Mouse (Mus musculus) stomach, postnatal 0 days (tissue): ENCODE results near the gene Spryd4.

Experiments used
- CTCF ChIP-seq: IDR thresholded peaks from 2 replicates; pipeline ENCODE4 v1.5.1; 2016; ENCODE audit warnings: antibody characterized with exemption, low read depth, mild to moderate bottlenecking, moderate library complexity
- EP300 ChIP-seq: optimal IDR thresholded peaks from 2 replicates; pipeline ENCODE3; 2016; ENCODE audit warnings: antibody characterized with exemption

GRCm38 (mm10) chr10:128256328-128256727, 44.7 kb upstream of the Spryd4 start:
- TF ChIP-seq CTCF (no peak), EP300 (no peak)
